Mouse (Mus musculus) heart, postnatal 0 days (tissue): ENCODE results near the gene Npff.

Source experiments
- CTCF ChIP-seq: IDR thresholded peaks from 2 replicates; pipeline ENCODE4 v1.5.1; 2016; ENCODE audit warnings: antibody characterized with exemption, control low read depth, low read depth
- EP300 ChIP-seq: IDR thresholded peaks from 2 replicates; pipeline ENCODE4 v1.6.1; 2016; ENCODE audit warnings: antibody characterized with exemption, low read depth

DNA sequence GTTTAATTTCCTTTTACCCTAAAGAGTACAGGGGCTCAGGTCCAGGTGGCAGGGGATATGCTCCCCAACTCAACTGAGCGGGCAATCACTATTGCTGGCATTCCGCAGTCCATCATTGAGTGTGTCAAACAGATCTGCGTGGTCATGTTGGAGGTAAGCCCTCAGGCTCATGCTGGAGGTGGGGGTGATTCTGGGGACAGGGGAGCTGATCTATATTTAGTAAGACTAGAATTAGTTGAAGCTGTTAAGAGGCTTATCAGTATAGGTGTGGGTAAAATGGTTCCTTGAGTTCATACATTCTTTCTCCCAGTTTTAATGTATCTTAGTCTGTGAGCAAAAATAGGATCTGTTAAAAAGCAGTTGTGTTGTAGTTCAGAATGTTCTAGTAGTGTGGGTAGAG is 41.6 kb downstream of the Npff start:
- TF ChIP-seq CTCF (no peak), EP300 (no peak)
